Mouse (Mus musculus) adrenal gland, postnatal 36 days (tissue): Measurements from ENCODE around the gene Tex19.2. TPM values are rescaled to one million over a fixed set of nuclear protein-coding genes. Genes with fewer than 3 reads are reported as not detected.

Experiments used
- total RNA-seq, 2 experiments: library from RNA; stranded (reverse); gene quantifications; 2 replicates each; pipeline ENCODE4 v1.2.3; 2021

Gene Tex19.2
- total RNA-seq, 2 experiments from 2014 or later: not detected

Other genes starting within 250 kb of the Tex19.2 start
- gene Ccdc57, start 185.8 kb downstream of the Tex19.2 start, total RNA-seq: 10 to 100 TPM; 10.6 to 22.0 TPM
- 1 to 10 TPM in 1 of 2 experiments, under 1 TPM in 1; 0.89 to 2.1 TPM for gene Slc16a3, start 170.2 kb downstream of the Tex19.2 start, total RNA-seq
- gene Csnk1d, start 127.3 kb downstream of the Tex19.2 start, total RNA-seq: 100 to 1,000 TPM; 126 to 127 TPM
- under 1 TPM; 0.30 to 0.53 TPM for gene Cd7, start 79.3 kb downstream of the Tex19.2 start, total RNA-seq
- gene Sectm1b, start 55.1 kb downstream of the Tex19.2 start, total RNA-seq: not detected
- not detected for gene Sectm1a, start 37.5 kb downstream of the Tex19.2 start, total RNA-seq
- gene Tex19.1, start 27.5 kb upstream of the Tex19.2 start, total RNA-seq: not detected
- gene Uts2r, start 41.6 kb upstream of the Tex19.2 start, total RNA-seq: not detected
- gene Hexdc, start 85.8 kb upstream of the Tex19.2 start, total RNA-seq: 10 to 100 TPM in 1 of 2 experiments, 1 to 10 TPM in 1; 9.1 to 11.5 TPM
- 10 to 100 TPM; 22.6 to 30.5 TPM for gene Ogfod3, start 86.0 kb upstream of the Tex19.2 start, total RNA-seq
- gene Cybc1, start 110.6 kb upstream of the Tex19.2 start, total RNA-seq: 10 to 100 TPM; 20.6 to 21.0 TPM
- 10 to 100 TPM; 18.7 to 27.3 TPM for gene Narf, start 118.6 kb upstream of the Tex19.2 start, total RNA-seq
- gene Foxk2, start 141.3 kb upstream of the Tex19.2 start, total RNA-seq: 10 to 100 TPM; 35.0 to 45.5 TPM
- gene Wdr45b, start 235.8 kb upstream of the Tex19.2 start, total RNA-seq: 10 to 100 TPM; 56.7 to 67.2 TPM